ENCODE assay signal across 20 mouse cellular contexts in the genomic region with DNA sequence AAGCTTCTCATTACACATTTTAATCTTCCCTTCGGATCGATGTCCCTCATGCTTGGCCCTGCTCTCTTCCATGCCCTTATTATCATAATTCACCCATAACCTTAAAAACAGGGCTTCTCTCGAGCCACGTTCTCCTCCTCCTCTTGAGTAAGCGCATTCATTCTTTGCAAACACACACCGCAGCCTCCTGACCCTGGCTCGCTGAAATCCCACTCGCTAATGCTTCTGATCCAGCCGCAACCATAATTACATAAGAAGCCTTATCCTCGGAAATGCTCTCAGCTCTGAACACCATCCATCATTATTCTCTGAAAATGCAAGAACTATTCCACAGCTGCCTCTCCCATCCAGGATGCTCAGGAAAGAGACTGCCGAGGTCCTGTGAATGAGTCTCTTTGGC.
DNase-seq lines count a peak whose midpoint lies in the region; ATAC-seq and TF ChIP-seq lines count a peak whose summit lies in the region.
"Had no signal": no experiment of that assay in that cellular context is flagged by ENCODE, and none has a peak within 500 bp of the region (broad histone marks: within the 10 kb centered on the region; RNA-seq: fewer than 3 reads in every experiment).

No protein-coding gene starts in this region.

- H3K27me3 ChIP-seq in hindbrain, embryonic 11.5 days (ENCODE audit: control insufficient read depth, insufficient read depth, low read length): no peaks in the 10 kb centered on the region
- H3K27me3 ChIP-seq in hindbrain, postnatal 0 days (ENCODE audit: insufficient read depth, low read length): no peaks in the 10 kb centered on the region
- no peaks in the 10 kb centered on the region for H3K27me3 ChIP-seq in hindbrain, embryonic 14.5 days (ENCODE audit: control insufficient read depth, insufficient read depth, low read length)
- no peaks in the 10 kb centered on the region for H3K27me3 ChIP-seq in neural tube, embryonic 13.5 days
- H3K27me3 ChIP-seq: embryonic facial prominence, embryonic 15.5 days; heart, embryonic 15.5 days; kidney, embryonic 15.5 days; limb, embryonic 12.5 days; liver, embryonic 12.5 days; megakaryocyte, embryonic 14.5 days had no signal

- no peaks in the 10 kb centered on the region for H3K4me1 ChIP-seq in hindbrain, embryonic 11.5 days (replicated peaks; ENCODE audit: control insufficient read depth, insufficient read depth, low read length)
- no peaks in the 10 kb centered on the region for H3K4me1 ChIP-seq in hindbrain, postnatal 0 days (ENCODE audit: insufficient read depth, low read length)
- H3K4me1 ChIP-seq in hindbrain, embryonic 14.5 days (replicated peaks; ENCODE audit: control insufficient read depth, insufficient read depth, low read length): peaks cover 15% of the 10 kb centered on the region; the same call in 1 of the 2 replicates
- peaks cover 24% of the 10 kb centered on the region for H3K4me1 ChIP-seq in neural tube, embryonic 13.5 days (replicated peaks)
- H3K4me1 ChIP-seq: embryonic facial prominence, embryonic 15.5 days; heart, embryonic 15.5 days; kidney, embryonic 15.5 days; limb, embryonic 12.5 days; liver, embryonic 12.5 days; megakaryocyte, embryonic 14.5 days had no signal

- H3K9me3 ChIP-seq in hindbrain, embryonic 11.5 days (ENCODE audit: control insufficient read depth, low read length): no peaks in the 10 kb centered on the region
- no peaks in the 10 kb centered on the region for H3K9me3 ChIP-seq in hindbrain, postnatal 0 days (ENCODE audit: low read length)
- H3K9me3 ChIP-seq in hindbrain, embryonic 14.5 days (ENCODE audit: control insufficient read depth, low read length): no peaks in the 10 kb centered on the region
- H3K9me3 ChIP-seq in neural tube, embryonic 13.5 days: peaks cover 5% of the 10 kb centered on the region; the same call in 1 of the 2 replicates
- H3K9me3 ChIP-seq: embryonic facial prominence, embryonic 15.5 days; heart, embryonic 15.5 days; kidney, embryonic 15.5 days; limb, embryonic 12.5 days had no signal

- H3K4me3 ChIP-seq in hindbrain, embryonic 11.5 days (ENCODE audit: low read depth, low read length): no peak overlapping the region
- H3K4me3 ChIP-seq in hindbrain, postnatal 0 days (ENCODE audit: low read length): no peak overlapping the region
- H3K4me3 ChIP-seq in hindbrain, embryonic 14.5 days (replicated peaks; ENCODE audit: low read length): no peak overlapping the region
- H3K4me3 ChIP-seq in neural tube, embryonic 13.5 days: no peak overlapping the region
- H3K4me3 ChIP-seq: embryonic facial prominence, embryonic 15.5 days; heart, embryonic 15.5 days; kidney, embryonic 15.5 days; limb, embryonic 12.5 days; liver, embryonic 12.5 days; megakaryocyte, embryonic 14.5 days had no signal

- no peak overlapping the region for H3K9ac ChIP-seq in hindbrain, embryonic 11.5 days (ENCODE audit: low read depth, low read length)
- H3K9ac ChIP-seq in hindbrain, postnatal 0 days (replicated peaks; ENCODE audit: low read length): no peak overlapping the region
- no peak overlapping the region for H3K9ac ChIP-seq in hindbrain, embryonic 14.5 days
- no peak overlapping the region for H3K9ac ChIP-seq in neural tube, embryonic 13.5 days
- H3K9ac ChIP-seq: embryonic facial prominence, embryonic 15.5 days; heart, embryonic 15.5 days; kidney, embryonic 15.5 days; limb, embryonic 12.5 days; liver, embryonic 12.5 days had no signal

- H3K4me2 ChIP-seq in hindbrain, embryonic 11.5 days (replicated peaks; ENCODE audit: low read depth, low read length): no peak overlapping the region
- H3K4me2 ChIP-seq in hindbrain, postnatal 0 days (ENCODE audit: low read depth, low read length): no peak overlapping the region
- H3K4me2 ChIP-seq in hindbrain, embryonic 14.5 days (replicated peaks): no peak overlapping the region
- H3K4me2 ChIP-seq in neural tube, embryonic 13.5 days: no peak overlapping the region
- H3K4me2 ChIP-seq: embryonic facial prominence, embryonic 15.5 days; heart, embryonic 15.5 days; kidney, embryonic 15.5 days; limb, embryonic 12.5 days; liver, embryonic 12.5 days had no signal

- no peak for DNase-seq in hindbrain, embryonic 11.5 days (ENCODE audit: low spot score)
- DNase-seq in hindbrain, postnatal 0 days (ENCODE audit: low spot score): no peak
- DNase-seq in brain, embryonic 14.5 days (ENCODE audit: low read depth): peak; percentile 74
- peak; percentile 49 for DNase-seq in hindbrain, embryonic 14.5 days (ENCODE audit: low spot score)
- DNase-seq in thymus, postnatal 4 days: no peak
- DNase-seq in B cell, adult 2 months: no peak
- DNase-seq: cerebellum, postnatal 10 days; gastrocnemius, postnatal 25 days; heart, postnatal 4 days; lung, adult 2 months; thymus, postnatal 36 days had no signal

- TF ChIP-seq CTCF in hindbrain, postnatal 0 days (IDR thresholded peaks at IDR 0.05; ENCODE audit: low read depth): no peak
- no peak for TF ChIP-seq CTCF in brain, embryonic 14.5 days (IDR thresholded peaks at IDR 0.05; ENCODE audit: borderline replicate concordance, extremely low read depth, insufficient read depth, insufficient read length)

- 70% methylated on average over 11 of the region's 11 CpGs for WGBS in hindbrain, embryonic 11.5 days
- WGBS in hindbrain, postnatal 0 days: 50% methylated on average over 11 of the region's 11 CpGs
- WGBS in hindbrain, embryonic 14.5 days: 45% methylated on average over 11 of the region's 11 CpGs
- WGBS in neural tube, embryonic 13.5 days: 57% methylated on average over 11 of the region's 11 CpGs

- 0 out of 2 replicates have a peak overlapping the region, but pooled peaks have one; percentile 44 for H3K27ac ChIP-seq in hindbrain, embryonic 11.5 days (ENCODE audit: low read depth, low read length)
- no peak overlapping the region for H3K27ac ChIP-seq in hindbrain, postnatal 0 days
- H3K27ac ChIP-seq in hindbrain, embryonic 14.5 days: peak overlapping the region; percentile 49
- peak overlapping the region; percentile 30 for H3K27ac ChIP-seq in neural tube, embryonic 13.5 days (replicated peaks)
- H3K27ac ChIP-seq: embryonic facial prominence, embryonic 15.5 days; heart, embryonic 15.5 days; kidney, embryonic 15.5 days; limb, embryonic 12.5 days; liver, embryonic 12.5 days had no signal

- ATAC-seq in hindbrain, embryonic 11.5 days (ENCODE audit: low FRiP score): no peak
- ATAC-seq in hindbrain, postnatal 0 days: no peak
- no peak for ATAC-seq in hindbrain, embryonic 14.5 days (ENCODE audit: low FRiP score)
- no peak for ATAC-seq in neural tube, embryonic 13.5 days (ENCODE audit: low read depth)
- ATAC-seq in monocyte, adult 5-6 weeks (replicated peaks; ENCODE audit: insufficient number of reproducible peaks, low FRiP score, low TSS enrichment, poor library complexity, severe bottlenecking): no peak
- ATAC-seq: intestine, embryonic 16.5 days; liver, embryonic 12.5 days had no signal

- H3K36me3 ChIP-seq in hindbrain, embryonic 11.5 days (ENCODE audit: control insufficient read depth, insufficient read depth, low read length): no peaks in the 10 kb centered on the region
- no peaks in the 10 kb centered on the region for H3K36me3 ChIP-seq in hindbrain, postnatal 0 days (ENCODE audit: insufficient read depth, low read length)
- H3K36me3 ChIP-seq in hindbrain, embryonic 14.5 days (replicated peaks; ENCODE audit: control insufficient read depth, insufficient read depth): no peaks in the 10 kb centered on the region; the same call in 1 of the 2 replicates
- peaks cover 3% of the 10 kb centered on the region; the same call in 1 of the 2 replicates for H3K36me3 ChIP-seq in neural tube, embryonic 13.5 days
- H3K36me3 ChIP-seq: embryonic facial prominence, embryonic 15.5 days; heart, embryonic 15.5 days; kidney, embryonic 15.5 days; limb, embryonic 12.5 days; liver, embryonic 12.5 days had no signal

- TF ChIP-seq POLR2A in brain, embryonic 14.5 days (IDR thresholded peaks at IDR 0.05; ENCODE audit: borderline replicate concordance, extremely low read depth, insufficient read depth, insufficient read length, poor library complexity, severe bottlenecking): no peak

Comparison
In these comparisons a context has a peak if more than half of its experiments do, and no peak if none do; other contexts are left out.
1. DNase-seq: peak in brain, embryonic 14.5 days (single experiment) and hindbrain, embryonic 14.5 days (single experiment); none in hindbrain, embryonic 11.5 days (single experiment), hindbrain, postnatal 0 days (single experiment), thymus, postnatal 4 days (single experiment) and B cell, adult 2 months (0 of 2).